Mouse (Mus musculus) cerebellum, postnatal 4 days (tissue): ENCODE results near the gene Gng3.
A peak's percentile ranks its signal among the peaks of the same experiment; 100 is the strongest.
"Not testable (repeated sequence)": the region's sequence is repeated elsewhere in the genome, so short reads cannot be mapped to it uniquely, and the experiment has no call there.

Experiments
- DNase-seq, 2 experiments: peaks; one replicate each; pipeline ENCODE4 v3.0.0; 2022; ENCODE audit warnings: low spot score in 2 of 2, mixed read lengths in 1 of 2

Gene Gng3

DNA sequence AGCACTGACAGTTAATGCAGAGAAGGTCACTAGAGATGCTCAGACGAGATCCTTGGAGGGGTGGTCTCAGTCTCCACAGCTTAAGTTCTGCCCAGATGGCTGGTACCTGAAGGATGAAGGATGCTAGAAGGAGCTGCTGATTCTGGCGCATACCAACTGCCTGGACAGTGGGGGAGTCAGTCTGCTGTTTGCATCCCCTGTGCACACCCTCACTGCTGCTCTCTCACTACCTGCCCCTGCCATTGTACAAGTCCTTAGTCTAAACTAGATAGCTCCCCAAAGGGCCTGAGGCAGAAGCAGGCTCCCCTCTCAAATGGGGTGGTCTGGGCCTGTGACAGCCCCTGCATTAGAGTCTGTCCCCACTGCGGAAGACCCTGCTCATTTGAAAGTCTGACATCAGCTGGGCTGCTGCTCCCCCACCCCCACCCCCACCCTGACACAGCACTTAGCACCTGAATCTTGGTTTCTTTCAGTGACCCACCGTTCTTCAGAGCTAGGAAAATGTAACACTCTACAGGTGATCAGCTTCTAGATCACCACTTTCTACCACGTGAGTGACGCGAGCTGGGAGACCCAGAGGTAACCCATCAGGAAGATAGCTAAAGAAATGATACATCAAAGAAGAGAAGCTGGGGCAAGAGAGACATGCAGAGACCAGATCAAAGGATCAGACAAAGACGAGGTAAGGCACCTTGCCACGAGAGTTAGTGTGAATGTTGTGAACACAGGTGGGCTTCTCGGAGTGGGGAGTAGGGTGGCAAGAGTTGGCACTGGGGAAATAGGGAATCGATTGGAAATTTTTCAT is at the start of gene Gng3:
Gng3 (minus strand) TSS at position 92 of the 805 bp plus-strand sequence.
- peak in 1 of 2 experiments; percentile 73 for DNase-seq

DNA sequence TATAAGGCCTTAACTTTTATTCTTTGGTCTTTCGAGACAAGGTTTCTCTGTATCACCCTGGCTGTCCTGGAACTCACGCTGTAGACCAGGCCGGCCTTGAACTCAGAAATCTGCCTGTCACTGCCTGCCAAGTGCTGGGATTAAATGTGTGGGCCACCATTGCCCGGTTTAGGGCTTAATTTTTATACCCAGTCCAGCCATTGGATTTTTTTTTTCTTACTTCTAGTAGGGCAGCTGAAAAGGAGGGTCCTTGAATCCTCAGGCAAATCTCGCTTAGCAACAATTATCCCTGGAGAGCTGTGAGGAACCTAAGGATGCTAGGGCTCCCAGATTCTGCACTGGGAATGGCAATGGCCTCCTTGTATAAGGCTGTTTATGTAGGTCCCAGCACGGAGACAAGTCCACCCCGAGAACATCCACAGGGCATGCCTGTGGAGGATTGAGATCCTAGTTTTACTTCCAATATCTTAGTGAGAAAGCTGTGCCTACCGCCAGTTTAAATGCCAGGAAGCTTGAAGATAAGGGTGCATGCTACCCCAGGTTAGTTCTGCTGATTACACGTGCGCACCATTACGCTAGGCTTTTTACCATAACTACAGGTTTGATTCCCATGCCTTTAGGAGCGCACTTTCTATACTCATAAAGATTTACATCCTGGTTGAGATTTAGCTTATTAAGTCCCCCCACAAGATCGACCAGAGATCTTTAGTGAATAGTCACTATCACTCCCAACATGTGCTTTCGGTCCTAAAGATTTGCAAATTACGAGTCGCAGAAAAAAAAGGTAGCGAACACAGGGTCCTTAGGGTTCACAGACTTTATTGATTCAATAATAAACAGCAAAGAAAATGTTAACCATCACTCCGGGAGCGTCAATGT is 48.8 kb upstream of the Gng3 start:
- no peak for DNase-seq

DNA sequence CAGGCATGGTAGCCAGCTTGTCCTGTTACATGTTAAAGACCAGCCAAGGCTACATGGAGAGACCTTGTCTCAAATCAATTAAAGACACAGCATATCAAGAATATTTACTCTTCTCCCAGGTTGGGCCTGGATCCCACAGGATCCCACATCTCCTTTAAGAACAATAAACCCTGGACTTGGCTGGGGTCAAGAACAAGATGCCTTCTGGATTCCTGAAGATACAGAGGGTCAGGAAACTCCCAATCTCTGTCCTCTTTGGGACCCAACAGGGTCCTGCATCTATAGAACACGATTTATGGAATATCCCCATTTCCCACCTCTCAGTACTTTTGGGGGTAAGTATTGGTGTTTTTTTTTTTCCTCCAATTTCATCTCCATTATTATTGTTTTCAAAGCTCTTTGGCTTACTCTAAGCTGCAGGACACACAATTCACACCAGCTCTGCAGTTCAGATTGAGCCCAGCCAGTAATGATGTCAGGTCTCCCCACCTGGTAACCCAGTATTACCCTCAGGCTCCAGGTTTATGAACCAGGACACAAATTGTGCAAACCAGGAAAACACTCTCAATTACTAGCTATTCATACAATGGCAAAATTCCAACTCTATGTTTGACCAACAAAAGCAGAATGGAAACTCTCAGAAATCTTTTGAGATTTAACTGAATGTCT is 48.1 kb upstream of the Gng3 start:
- DNase-seq: no peak

DNA sequence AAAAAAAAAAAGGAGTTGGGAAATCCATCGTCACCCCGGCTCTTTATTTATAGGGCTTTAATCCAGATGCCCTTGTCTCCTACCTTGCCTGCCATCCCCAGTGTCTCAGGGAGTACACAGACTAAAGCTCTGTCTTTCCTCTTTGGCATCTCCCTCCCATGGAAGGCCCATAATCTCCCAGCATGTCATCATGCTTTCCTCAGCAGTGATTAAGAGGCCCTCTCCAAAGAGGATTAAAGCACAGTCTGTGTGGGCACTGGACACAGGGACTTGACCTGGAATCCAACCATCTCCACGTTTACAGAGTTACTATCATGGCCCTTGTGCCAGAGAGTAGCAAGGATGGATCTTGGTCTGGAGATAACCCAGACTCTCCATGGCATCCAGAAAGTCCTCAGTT is 44.6 kb upstream of the Gng3 start, which contains the start of the genes Lbhd1 and Gm49403:
Lbhd1 (plus strand) TSS at position 117 of the 400 bp plus-strand sequence.
Gm49403 (plus strand) TSS at position 315 of the 400 bp plus-strand sequence.
- no peak for DNase-seq

DNA sequence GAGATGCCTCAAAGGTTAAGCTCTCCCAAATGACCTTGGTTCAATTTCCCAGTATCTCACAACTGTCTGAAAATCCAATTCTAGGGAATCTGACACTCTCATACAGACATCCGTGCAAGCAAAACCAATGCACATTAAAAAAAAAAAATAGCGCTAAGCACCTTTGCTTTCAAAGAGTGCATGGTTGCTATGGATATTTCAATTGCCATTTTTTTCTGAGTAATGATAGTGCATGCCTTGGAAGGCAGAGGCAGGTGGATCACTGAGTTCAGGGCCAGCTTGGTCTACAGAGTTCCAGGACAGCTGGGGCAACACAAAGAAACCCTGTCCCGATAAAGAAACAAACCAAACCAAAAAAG is 42.0 kb upstream of the Gng3 start:
- no peak for DNase-seq

DNA sequence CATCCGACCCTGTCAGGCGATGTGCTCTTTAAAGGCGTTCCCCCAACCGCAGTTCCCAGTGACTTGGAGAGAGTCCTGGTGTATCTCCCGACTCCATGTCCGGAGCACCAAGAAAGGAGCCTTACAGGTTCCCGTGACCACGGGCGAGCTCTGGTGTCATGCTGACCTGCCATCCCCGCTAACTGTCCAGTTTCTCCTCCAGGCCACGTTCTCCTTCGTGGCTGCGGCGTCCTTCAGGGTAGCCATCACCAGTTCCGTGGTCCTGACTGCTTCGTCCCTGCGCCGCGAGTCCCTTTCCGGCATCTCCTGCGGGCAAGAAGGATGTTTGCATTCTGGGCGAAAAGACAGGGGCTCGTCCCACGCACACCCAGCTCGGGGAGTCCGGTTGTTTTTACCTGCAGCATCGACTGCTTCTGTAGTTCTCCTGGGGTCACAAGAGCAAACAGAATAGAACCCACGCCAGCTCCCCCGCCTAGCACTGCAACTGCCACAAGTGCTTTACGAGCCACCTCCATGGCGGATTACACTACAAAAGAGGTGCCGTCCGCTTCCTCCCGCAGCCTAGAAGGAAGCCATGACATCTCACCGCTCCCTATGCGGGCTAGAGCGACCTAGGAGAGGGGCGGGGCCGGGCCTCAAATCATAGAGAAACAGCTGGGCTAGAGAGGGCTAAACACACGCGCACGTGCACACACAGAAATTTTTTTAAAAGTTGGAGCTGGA is 41.5 kb upstream of the Gng3 start, which contains the start of gene Uqcc3:
Uqcc3 (minus strand) TSS at position 613 of the 723 bp plus-strand sequence.
- DNase-seq: peak; percentile 73 to 84

DNA sequence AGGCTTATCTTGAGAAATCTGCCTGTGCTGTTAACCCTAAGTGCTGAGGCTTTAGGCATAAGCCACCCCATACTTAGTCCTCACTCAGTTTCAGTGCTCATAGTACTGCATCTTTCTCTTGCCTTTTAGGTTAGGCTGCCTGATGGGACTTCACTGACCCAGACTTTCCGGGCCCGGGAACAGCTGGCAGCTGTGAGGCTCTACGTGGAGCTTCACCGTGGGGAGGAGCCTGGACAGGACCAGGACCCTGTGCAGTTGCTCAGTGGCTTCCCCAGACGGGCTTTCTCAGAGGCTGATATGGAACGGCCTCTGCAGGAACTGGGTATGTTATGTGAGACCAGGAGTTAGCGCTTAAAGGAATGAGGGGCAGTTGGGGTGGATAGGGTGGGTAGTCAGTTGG is 36.0 kb upstream of the Gng3 start:
- DNase-seq: no peak

DNA sequence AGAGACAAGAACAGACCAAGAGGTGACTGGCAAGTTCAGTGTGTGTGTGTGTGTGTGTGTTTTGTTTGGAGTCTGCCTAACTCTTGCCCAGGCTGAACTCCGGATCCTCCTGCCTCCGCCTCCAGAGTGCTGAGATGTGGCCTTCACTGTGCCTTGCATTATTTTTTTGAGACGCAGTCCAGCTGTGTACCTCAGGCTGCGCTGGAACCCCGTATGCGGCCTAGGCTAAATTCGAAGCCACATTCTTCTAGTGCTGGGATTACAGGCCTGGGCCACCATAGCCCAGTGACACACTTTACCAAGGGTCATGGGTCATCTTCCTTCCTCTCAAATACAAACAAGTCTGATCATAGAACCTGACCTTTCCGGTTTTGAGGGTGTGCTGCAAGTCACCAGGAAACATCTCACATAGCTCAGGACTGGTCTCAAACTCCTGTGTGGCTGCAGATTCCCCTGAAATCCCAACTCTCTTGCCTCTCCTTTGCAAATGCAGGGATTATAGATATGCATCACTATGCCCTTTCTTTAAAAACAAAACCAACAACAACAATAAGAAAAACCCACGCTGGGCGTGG is 33.4 kb upstream of the Gng3 start:
- DNase-seq: no peak

DNA sequence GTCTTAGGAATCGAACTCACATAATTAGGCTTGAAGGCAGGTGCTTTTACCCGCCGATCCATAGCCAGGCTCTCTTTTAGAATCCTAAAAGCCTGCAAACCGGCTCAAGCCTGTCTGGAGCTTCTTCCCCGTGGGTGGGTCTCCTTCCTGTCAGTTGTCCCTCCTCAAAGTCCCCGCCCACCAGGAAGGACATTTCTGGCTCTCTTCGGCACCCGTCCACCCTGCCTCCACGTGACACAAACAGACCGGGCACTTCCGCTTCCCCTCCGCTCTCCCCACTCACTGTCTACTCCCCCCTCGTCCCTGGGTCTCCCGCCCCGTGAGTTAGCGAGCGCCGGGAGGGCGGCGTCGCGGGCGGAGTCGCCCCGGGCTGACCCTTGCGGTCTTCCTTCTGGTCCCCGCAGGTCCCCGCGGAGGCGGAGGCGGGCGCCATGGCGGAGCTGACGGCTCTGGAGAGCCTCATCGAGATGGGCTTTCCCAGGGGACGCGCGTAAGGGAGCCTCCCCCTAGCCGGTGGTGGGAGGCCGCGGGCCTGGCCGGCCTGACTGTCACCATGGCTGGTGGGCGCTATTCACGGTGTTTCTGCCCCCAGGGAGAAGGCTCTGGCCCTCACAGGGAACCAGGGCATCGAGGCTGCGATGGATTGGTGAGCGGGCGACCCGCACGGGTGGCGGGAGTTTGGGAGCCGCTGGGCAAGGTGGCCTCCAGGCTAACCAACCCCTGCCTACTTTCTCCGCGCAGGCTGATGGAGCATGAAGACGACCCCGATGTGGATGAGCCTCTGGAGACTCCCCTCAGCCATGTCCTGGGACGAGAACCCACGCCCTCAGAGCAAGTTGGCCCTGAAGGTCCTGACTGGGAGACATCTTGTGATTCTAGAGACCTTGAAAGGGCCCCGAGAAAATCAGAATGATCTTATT is 32.5 kb upstream of the Gng3 start, which contains the start of gene Ubxn1:
Ubxn1 (plus strand) TSS at position 230 of the 920 bp plus-strand sequence.
- peak; percentile 91 to 93 for DNase-seq

DNA sequence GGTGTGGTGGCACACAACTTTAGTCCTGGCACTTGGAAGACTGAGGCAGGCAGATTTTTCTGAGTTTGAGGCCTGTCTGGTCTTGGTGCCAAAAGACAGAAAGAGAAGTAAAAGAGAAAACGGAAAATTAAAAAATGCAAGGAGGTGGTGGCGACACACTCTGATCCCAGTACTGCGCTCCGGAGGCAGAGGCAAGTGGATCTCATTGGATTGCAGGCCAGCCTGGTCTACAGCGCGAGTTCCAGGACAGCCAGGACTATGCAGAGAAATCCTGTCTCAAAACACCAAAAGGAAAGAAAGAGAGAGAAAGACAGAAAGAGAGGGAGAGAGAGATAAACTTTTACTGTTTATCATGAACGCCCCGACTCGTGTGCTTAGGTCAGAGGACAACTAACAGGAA is 31.8 kb upstream of the Gng3 start:
- no peak for DNase-seq

DNA sequence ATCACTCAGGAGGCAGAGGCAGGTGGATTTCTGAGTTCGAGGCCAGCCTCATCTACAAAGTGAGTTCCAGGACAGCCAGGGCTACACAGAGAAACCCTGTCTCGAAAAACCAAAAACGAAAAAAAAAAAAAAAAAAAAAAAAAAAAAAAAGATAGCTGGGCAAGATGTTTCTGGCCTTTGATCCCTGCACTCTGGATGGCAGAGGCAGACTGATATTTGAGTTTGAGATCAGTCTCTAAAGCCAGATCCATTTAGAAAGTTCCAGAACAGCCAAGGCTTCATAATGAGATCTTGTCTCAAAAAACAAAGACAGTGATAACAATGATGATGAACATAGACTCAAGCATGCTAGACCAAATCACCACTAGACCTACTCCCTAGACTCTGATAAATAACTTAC is 31.4 kb upstream of the Gng3 start:
- DNase-seq: not testable (repeated sequence)

DNA sequence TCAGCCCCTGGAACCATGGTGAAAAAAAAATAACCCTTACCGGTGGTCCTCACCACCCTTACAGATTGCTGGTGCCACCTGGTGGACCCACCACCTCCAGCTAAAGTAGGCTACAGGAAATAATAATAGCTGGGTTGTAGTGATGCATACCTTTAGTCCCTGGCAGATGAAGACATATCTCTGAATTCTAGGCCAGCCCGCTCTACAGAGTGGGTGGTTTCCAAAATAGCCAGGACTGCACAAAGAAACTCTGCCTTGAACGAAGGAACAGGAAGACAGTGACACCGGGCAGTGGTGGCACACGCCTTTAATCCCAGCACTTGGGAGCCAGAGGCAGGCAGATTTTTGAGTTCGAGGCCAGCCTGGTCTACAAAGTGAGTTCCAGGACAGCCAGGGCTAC is 25.3 kb upstream of the Gng3 start:
- DNase-seq: no peak

DNA sequence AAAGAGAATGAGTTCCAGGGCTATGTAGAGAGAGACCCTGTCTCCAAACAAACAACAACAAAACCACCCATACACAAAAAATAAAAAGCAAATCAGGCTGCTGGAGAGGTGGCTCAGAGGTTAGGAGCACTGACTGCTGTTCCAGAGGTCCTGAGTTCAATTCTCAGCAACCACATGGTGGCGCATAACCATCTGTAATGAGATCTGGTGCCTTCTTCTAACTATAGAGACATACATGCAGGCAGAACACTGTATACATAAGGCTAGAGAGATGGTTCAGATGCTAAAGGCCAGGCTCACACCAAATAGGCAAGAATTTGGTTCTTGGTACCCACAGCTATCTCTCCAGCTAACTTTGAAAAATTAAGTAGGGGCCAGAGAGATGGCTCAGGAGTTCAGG is 20.0 kb upstream of the Gng3 start:
- no peak for DNase-seq

DNA sequence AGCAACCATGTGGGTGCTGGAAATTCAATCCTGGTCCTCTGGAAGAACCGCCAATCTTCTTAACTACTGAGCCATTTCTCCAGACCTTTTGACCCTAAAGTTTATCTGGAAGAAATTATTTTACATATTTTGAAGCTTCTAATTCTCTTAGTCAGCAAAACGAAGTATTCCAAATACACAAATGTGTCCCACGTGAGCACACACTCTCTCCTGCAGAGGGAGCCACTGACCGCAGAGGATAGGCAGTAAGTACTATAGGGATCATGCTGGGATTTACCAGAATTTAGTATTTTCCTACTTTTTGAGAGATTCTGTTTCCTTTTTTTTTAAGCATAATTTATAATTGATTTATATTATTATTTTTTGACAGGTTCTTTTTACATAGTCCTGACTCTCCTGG is 18.7 kb upstream of the Gng3 start:
- DNase-seq: no peak

DNA sequence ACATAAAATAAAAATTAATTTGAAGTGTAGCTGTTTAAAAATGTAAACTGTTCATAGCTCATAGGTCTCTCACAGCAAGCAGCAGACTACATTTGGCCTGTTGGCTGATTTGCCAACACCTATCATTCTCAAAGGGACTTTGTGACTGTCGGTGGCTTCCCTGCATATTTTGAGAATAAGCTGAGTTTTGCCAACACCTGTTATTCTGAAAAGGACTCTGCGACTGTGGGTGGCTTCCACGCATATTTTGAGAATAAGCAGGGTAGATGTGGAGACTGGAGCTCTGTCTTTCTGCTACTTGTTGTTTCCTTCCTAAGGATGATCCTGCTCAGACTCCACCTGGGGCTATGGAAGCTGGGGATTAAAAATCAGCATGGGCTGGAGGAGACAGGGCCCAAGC is 14.1 kb upstream of the Gng3 start:
- DNase-seq: no peak

DNA sequence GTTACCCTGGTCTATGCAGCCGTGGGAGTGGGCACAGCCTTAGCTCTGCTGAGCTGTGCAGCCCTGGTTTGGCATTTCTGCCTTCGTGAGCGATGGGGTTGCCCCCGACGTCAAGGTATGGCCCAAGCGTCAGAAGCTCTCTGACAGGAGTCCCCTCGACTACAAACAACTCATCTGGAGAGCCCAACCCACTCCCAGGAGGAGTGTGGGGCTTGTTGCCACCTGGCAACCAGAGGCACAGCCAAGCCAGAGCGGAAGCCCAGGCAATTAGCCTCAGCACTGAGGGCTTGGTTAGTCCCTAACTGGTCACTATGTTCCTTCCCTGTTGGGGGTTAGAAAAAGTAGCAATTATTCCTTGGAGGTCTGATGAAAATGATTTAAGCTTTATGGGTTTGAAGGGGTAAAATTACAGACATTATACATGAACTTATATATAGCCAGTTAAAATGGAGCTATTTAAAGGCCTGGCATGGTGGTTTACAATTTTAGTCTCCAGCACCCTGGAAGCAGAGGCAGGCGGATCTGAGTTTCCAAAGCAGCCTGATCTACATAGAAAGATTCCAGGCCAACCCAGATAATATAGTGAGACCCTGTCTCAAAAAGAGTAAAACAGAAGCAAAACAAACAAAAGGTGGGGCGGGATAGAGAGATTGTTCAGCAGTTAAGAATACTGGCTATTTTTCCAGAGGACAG is 13.4 kb upstream of the Gng3 start:
- DNase-seq: no peak

DNA sequence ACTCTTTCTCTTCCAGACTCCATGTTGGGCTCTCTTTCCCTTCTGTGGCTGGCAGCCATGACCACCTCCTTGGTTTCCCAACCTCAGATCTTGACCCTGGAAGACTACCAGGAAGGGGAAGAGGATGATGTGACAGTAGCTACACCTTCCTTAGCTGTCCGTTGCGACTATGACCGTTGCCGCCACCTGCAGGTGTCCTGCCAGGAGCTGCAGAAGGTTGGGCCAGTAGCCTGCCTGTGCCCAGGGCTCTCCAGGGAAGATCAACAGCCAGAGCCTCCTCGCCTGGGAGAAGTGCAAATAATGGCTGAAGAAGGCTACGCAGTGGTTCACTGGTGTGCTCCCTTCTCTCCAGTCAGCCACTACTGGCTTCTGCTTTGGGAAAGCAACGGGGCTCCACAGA is 12.6 kb upstream of the Gng3 start:
- DNase-seq: no peak

DNA sequence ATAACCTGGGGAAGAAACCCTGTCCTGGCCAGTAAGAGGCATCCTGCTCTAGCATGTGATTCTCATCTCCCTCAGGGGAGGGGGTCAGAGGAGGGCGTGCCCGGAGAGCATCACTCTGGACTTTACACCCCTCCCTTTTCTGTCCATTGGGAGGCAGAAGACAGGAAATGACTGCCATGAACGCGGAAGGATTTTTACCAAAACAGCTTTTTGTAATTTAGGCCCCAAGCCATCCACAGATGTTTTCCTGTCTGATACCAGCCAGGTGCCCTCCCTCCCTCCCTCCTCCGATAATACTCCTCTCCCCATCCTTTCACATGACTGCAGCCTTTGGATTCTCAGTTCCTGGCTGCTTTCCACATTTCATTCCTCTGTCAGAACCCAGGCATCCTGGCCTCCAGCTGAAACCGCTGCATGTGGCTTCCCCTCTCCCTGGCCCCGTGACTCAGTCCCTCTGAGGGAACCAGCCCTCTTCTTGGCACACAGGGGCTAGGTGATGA is 11.5 kb upstream of the Gng3 start, which contains the start of gene Lrrn4cl:
Lrrn4cl (plus strand) TSS at position 367 of the 500 bp plus-strand sequence.
- no peak for DNase-seq

DNA sequence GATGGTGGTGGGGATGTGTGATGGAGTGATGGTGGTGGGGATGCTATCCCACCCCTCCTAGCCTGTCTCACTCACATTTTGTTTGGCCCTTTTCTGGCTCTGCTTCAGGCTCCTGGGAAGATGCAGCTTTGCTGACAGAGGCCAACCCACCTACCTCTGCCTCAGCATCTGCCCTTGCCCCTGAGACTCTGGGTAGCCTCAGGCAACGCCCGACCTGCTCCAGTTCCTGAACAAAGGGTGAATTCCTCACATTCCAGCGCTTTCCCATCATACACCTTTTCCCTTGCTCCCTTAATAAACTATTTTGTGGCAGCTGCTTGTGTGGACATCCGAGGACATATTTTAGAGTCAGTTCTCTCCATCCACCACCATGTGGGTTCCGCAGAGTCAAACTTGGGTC is 9.4 kb upstream of the Gng3 start:
- DNase-seq: no peak
